Mouse (Mus musculus) bone marrow macrophage, adult 2 months (primary cell): ENCODE results near the gene Sod3. TPM values are rescaled to one million over a fixed set of nuclear protein-coding genes. Genes with fewer than 3 reads are reported as not detected.

Experiments used
- H3K27ac ChIP-seq: 2 replicates; pipeline ENCODE4 v1.5.1; 2012; ENCODE audit warnings: low read depth, low read length; ENCODE audit not compliant: insufficient read depth
- H3K4me1 ChIP-seq: 2 replicates; pipeline ENCODE4 v1.6.1; 2012; ENCODE audit warnings: low read length; ENCODE audit not compliant: control insufficient read depth, insufficient read depth
- H3K4me3 ChIP-seq: 2 replicates; pipeline ENCODE4 v1.5.1; 2012; ENCODE audit warnings: mild to moderate bottlenecking, low read length, moderate library complexity; ENCODE audit not compliant: insufficient read depth
- CTCF ChIP-seq: IDR thresholded peaks from 2 replicates; pipeline ENCODE4 v1.5.1; 2012; ENCODE audit warnings: low read depth, mild to moderate bottlenecking, low read length, moderate library complexity
- POLR2A ChIP-seq: IDR thresholded peaks from 2 replicates; pipeline ENCODE4 v1.6.1; 2012; ENCODE audit warnings: mild to moderate bottlenecking, low read depth, low read length, borderline replicate concordance
- polyA plus RNA-seq: library from polyadenylated mRNA; stranded (reverse); fragments of >200 nt; gene quantifications from 2 replicates; pipeline ENCODE4 v1.2.4, GENCODE M21; 2012; ENCODE audit not compliant: missing spikeins, insufficient read depth, insufficient read length

Gene Sod3
- polyA plus RNA-seq, 1 experiment = 0.39 TPM

DNA sequence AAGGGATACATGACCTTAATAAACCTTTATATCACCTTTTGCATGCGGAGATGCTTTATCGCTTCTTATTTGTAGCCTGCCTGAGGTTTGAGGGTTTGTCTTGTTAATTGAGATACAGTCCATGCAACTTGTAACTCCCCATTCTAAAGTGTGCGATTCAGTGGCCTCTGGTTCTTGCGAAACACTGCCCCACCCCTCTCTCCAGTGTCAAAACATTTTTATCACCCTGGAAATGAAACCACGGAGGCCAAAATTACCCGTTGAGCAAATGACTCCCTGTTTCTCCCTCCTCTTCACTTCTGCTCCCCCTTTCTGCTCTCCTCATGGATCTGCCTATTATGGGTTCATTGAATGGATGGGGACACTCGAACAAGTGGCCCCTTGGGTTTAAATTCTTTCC lies 8.0 kb upstream of the Sod3 start:
- Histone ChIP-seq H3K4me3 (no peak overlapping the region), H3K4me1 (no peaks in the 10 kb centered on the region), H3K27ac (no peak overlapping the region)
- TF ChIP-seq CTCF (no peak), POLR2A (no peak)

GRCm38 (mm10) chr5:52357175-52357754 lies 6.3 kb upstream of the Sod3 start:
- TF ChIP-seq CTCF = no peak
- no peak for TF ChIP-seq POLR2A

GRCm38 (mm10) chr5:52358120-52358519 lies 5.5 kb upstream of the Sod3 start:
- Histone ChIP-seq H3K4me3 (no peak overlapping the region), H3K27ac (no peak overlapping the region), H3K4me1 (no peaks in the 10 kb centered on the region)
- no peak for TF ChIP-seq CTCF
- TF ChIP-seq POLR2A = no peak

More at GRCm38 (mm10) chr5:52357175-52357754, 6.3 kb upstream of the Sod3 start:
- Histone ChIP-seq H3K4me1 (no peaks in the 10 kb centered on the region), H3K4me3 (no peak overlapping the region), H3K27ac (no peak overlapping the region)

DNA sequence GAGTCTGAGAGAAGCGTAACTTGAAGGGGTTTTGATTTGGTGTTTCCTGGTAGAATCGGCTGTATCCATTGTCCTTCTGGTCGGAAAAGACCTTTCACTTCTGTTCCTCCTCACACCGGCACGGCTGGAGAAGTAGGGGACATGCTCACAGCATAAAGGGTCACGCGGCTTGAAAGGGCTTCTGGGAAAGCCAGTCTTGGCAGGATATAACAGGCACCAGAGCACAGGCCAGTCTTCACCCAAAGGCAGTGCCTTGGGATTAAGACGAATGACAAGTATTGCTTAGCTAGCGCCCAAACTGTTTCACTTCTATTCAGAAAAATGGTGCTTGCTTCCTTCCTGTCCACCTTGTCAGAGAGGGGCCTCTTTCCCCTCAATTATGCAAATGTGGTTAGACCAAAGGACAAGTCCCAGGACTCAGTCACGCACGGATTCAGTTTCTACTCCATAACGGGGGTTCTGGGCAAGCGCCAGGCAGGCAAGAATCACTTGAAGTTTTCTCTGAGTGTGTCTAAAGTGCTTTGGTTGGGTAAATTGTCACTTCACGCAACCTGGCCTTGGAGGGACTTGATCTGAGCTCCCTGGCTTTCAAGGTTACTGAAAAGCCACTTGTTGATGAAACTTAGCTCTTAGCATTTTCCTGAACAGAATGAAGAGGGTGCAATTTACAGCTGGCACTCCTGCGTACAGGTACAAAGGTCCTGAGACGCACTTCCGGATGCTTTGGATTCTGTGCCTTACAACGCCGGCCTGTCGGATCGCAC lies 3.1 kb upstream of the Sod3 start:
- no peak for TF ChIP-seq POLR2A
- TF ChIP-seq CTCF = no peak
- Histone ChIP-seq H3K4me1 (no peaks in the 10 kb centered on the region), H3K27ac (no peak overlapping the region), H3K4me3 (no peak overlapping the region)

DNA sequence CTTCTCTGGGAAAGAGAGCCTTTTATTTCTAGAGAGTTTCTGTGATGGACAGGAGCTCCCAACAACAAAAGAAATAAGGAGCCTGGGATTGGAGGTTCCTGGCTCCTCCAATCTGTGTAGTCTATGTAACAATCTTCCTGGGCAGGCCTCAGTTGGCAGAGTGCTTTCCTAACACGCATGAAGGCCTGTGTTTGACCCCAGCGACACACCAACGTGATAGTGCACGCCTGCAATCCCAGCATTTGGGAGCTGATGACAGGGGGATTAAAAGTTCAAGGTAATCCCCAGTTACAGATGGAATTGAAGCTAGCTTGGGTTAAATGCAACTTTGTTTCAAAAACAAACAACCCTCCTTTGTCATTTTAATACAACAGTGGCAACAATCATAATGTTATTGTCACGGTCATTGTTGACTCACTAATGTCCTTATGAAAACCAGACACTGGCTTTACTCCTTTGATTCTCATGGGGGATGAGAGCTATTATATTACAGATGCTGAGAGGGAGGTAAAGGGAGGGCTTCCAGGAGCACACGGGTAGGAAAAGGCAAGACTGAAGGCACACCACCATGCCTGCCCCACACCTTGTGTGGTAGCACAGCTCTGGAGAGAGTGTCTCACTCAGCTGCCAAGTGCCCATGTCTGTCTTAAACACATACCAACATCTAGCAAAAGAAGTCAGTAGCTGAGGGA lies 669 bp upstream of the Sod3 start:
- H3K27ac ChIP-seq = no peak overlapping the region
- H3K4me3 ChIP-seq = no peak overlapping the region
- H3K4me1 ChIP-seq = no peaks in the 10 kb centered on the region
- no peak for TF ChIP-seq CTCF
- TF ChIP-seq POLR2A = no peak

GRCm38 (mm10) chr5:52364521-52364920 lies 930 bp downstream of the Sod3 start:
- no peak overlapping the region for H3K4me3 ChIP-seq
- no peak overlapping the region for H3K27ac ChIP-seq
- no peak for TF ChIP-seq CTCF
- TF ChIP-seq POLR2A = no peak
- H3K4me1 ChIP-seq = no peaks in the 10 kb centered on the region

- Histone ChIP-seq H3K27ac (no peak overlapping the region), H3K4me3 (no peak overlapping the region), H3K4me1 (no peaks in the 10 kb centered on the region)
- TF ChIP-seq POLR2A = no peak
- TF ChIP-seq CTCF = no peak
These were observed 2.3 kb downstream of the Sod3 start for GRCm38 (mm10) chr5:52365930-52366329.

GRCm38 (mm10) chr5:52366661-52367060 lies 3.1 kb downstream of the Sod3 start:
- Histone ChIP-seq H3K4me1 (no peaks in the 10 kb centered on the region), H3K4me3 (no peak overlapping the region), H3K27ac (no peak overlapping the region)
- TF ChIP-seq CTCF = no peak
- TF ChIP-seq POLR2A = no peak

- H3K27ac ChIP-seq = no peak overlapping the region
- no peaks in the 10 kb centered on the region for H3K4me1 ChIP-seq
- TF ChIP-seq POLR2A (no peak), CTCF (no peak)
- no peak overlapping the region for H3K4me3 ChIP-seq
These were observed 4.6 kb downstream of the Sod3 start for GRCm38 (mm10) chr5:52367866-52368840.

- no peak overlapping the region for H3K4me3 ChIP-seq
- H3K4me1 ChIP-seq = no peaks in the 10 kb centered on the region
- H3K27ac ChIP-seq = no peak overlapping the region
- TF ChIP-seq CTCF = no peak
- TF ChIP-seq POLR2A = no peak
These were observed 7.3 kb downstream of the Sod3 start for GRCm38 (mm10) chr5:52370901-52371300.
